Mouse (Mus musculus) intestine, embryonic 15.5 days (tissue): ENCODE measurements at regions not wholly inside any gene's neighbourhood (a gene's known extent, or its start where the extent isn't known, plus 50 kb on each side); places are given as distances from the start of the nearest gene placed in this dataset.

Experiments used
- ATAC-seq: fragments of 200-750 bp; cut with Nextera tagmentation; 2 replicates; pipeline ENCODE4 v1.8.0; 2017; ENCODE audit warnings: moderate TSS enrichment, moderate library complexity
- H3K27ac ChIP-seq: fragments of 300-500 bp; sonication (generic); 2 replicates; pipeline ENCODE4 v1.5.1; 2015; ENCODE audit warnings: mild to moderate bottlenecking, inconsistent platforms
- H3K27me3 ChIP-seq: fragments of 300-500 bp; sonication (generic); replicated peaks from 2 replicates; pipeline ENCODE4 v1.6.1; 2015; ENCODE audit warnings: inconsistent platforms
- H3K36me3 ChIP-seq: fragments of 300-500 bp; sonication (generic); 2 replicates; pipeline ENCODE4 v1.6.1; 2015; ENCODE audit warnings: inconsistent platforms
- H3K4me1 ChIP-seq: fragments of 300-500 bp; sonication (generic); replicated peaks from 2 replicates; pipeline ENCODE4 v1.6.1; 2015; ENCODE audit warnings: inconsistent platforms
- H3K4me2 ChIP-seq: fragments of 300-500 bp; sonication (generic); replicated peaks from 2 replicates; pipeline ENCODE4 v1.6.1; 2015; ENCODE audit warnings: mild to moderate bottlenecking, inconsistent platforms
- H3K4me3 ChIP-seq: fragments of 300-500 bp; sonication (generic); replicated peaks from 2 replicates; pipeline ENCODE4 v1.5.1; 2015; ENCODE audit warnings: inconsistent platforms
- H3K9ac ChIP-seq: fragments of 300-500 bp; sonication (generic); 2 replicates; pipeline ENCODE4 v1.6.1; 2015; ENCODE audit warnings: inconsistent platforms
- H3K9me3 ChIP-seq: fragments of 300-500 bp; sonication (generic); 2 replicates; pipeline ENCODE4 v1.6.1; 2016; ENCODE audit warnings: inconsistent platforms
- whole genome bisulfite sequencing: fragments of 180-500 bp; shearing (Covaris S2); methylation state at CpG from one replicate; pipeline ENCODE4 v1.1.7; 2015; 5-methylcytosine and 5-hydroxymethylcytosine counted together

GRCm38 (mm10) chr1:90428334-90428733, 174.4 kb upstream of the Cops8 start:
- Histone ChIP-seq H3K4me3 (no peak overlapping the region), H3K27me3 (no peaks in the 10 kb centered on the region), H3K4me2 (no peak overlapping the region), H3K27ac (no peak overlapping the region), H3K9ac (no peak overlapping the region), H3K4me1 (0 out of 2 replicates have a peak, but pooled peaks cover 4% of the 10 kb centered on the region), H3K9me3 (no peaks in the 10 kb centered on the region), H3K36me3 (no peaks in the 10 kb centered on the region)
- ATAC-seq: no peak
- WGBS: 92% methylated on average over 6 of the region's 6 CpGs

GRCm38 (mm10) chr1:90428774-90429173, 174.0 kb upstream of the Cops8 start:
- H3K27ac ChIP-seq: no peak overlapping the region
- no peak overlapping the region for H3K4me3 ChIP-seq
- H3K36me3 ChIP-seq: no peaks in the 10 kb centered on the region
- no peaks in the 10 kb centered on the region for H3K9me3 ChIP-seq
- WGBS: 75% methylated on average over 7 of the region's 7 CpGs
- no peaks in the 10 kb centered on the region for H3K27me3 ChIP-seq
- ATAC-seq: no peak
- 0 out of 2 replicates have a peak, but pooled peaks cover 4% of the 10 kb centered on the region for H3K4me1 ChIP-seq
- H3K9ac ChIP-seq: no peak overlapping the region
- H3K4me2 ChIP-seq: no peak overlapping the region

GRCm38 (mm10) chr1:90430480-90430879, 172.3 kb upstream of the Cops8 start:
- no peaks in the 10 kb centered on the region for H3K36me3 ChIP-seq
- no peaks in the 10 kb centered on the region for H3K27me3 ChIP-seq
- 83% methylated on average over 9 of the region's 9 CpGs for WGBS
- no peak overlapping the region for H3K4me2 ChIP-seq
- no peak overlapping the region for H3K9ac ChIP-seq
- no peak overlapping the region for H3K4me3 ChIP-seq
- ATAC-seq: no peak
- H3K4me1 ChIP-seq: no peaks in the 10 kb centered on the region
- H3K9me3 ChIP-seq: no peaks in the 10 kb centered on the region
- no peak overlapping the region for H3K27ac ChIP-seq

DNA sequence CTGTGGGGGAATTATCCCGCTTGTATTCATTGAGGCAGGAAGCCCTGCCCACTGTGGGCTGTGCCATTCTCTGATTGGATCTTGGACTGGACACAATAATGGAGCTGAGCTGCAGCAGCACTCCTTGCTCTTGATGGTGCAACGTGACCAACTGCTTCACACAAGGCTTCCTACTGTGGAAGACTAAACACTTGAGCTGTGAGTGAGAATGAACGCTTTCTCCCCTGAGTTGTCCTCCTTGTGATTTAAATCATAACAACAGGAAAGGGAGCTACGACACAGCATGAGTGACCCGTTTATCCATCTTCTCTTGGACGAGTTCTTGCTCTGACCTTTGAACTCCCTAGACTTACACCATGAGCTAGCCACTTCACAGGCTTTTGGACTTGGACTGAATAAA, 171.0 kb upstream of the Cops8 start:
- no peak overlapping the region for H3K9ac ChIP-seq
- H3K36me3 ChIP-seq: no peaks in the 10 kb centered on the region
- H3K4me2 ChIP-seq: no peak overlapping the region
- no peaks in the 10 kb centered on the region for H3K4me1 ChIP-seq
- WGBS: 65% methylated on average over 6 of the region's 6 CpGs
- H3K4me3 ChIP-seq: no peak overlapping the region
- no peaks in the 10 kb centered on the region for H3K9me3 ChIP-seq
- H3K27me3 ChIP-seq: no peaks in the 10 kb centered on the region
- ATAC-seq: no peak
- no peak overlapping the region for H3K27ac ChIP-seq

DNA sequence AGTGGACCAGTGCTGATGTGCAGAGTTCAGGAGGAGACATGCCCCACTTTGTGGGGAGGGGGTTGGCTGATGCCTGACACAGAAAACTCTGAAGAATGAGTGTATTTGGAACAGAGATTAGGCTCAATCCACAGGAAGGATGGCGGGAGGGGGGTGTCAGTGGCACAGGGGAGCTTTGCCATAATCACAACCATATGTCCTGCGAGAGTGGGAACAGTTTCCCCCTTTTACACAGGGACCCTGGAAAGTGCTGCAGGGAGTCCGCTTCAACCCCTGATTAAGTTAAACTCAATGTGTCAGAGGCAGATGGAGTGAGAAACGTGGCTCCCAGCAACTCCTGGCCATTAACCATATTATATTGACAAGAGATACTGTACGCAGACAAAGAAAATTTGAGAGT, 168.9 kb upstream of the Cops8 start:
- H3K4me3 ChIP-seq: no peak overlapping the region
- H3K36me3 ChIP-seq: no peaks in the 10 kb centered on the region
- H3K27me3 ChIP-seq: no peaks in the 10 kb centered on the region
- 84% methylated on average over 5 of the region's 5 CpGs for WGBS
- no peak overlapping the region for H3K9ac ChIP-seq
- no peak overlapping the region for H3K4me2 ChIP-seq
- no peak for ATAC-seq
- no peaks in the 10 kb centered on the region for H3K4me1 ChIP-seq
- H3K9me3 ChIP-seq: no peaks in the 10 kb centered on the region
- H3K27ac ChIP-seq: no peak overlapping the region

- H3K4me3 ChIP-seq: no peak overlapping the region
- no peaks in the 10 kb centered on the region for H3K36me3 ChIP-seq
- H3K27ac ChIP-seq: no peak overlapping the region
- 39% methylated on average over 1 of the region's 1 CpGs for WGBS
- H3K4me2 ChIP-seq: no peak overlapping the region
- no peaks in the 10 kb centered on the region for H3K27me3 ChIP-seq
- ATAC-seq: no peak
- H3K9ac ChIP-seq: no peak overlapping the region
- H3K9me3 ChIP-seq: no peaks in the 10 kb centered on the region
- H3K4me1 ChIP-seq: no peaks in the 10 kb centered on the region; the same call in 1 of the 2 replicates
These were observed 162.1 kb upstream of the Cops8 start for GRCm38 (mm10) chr1:90440638-90441037.

DNA sequence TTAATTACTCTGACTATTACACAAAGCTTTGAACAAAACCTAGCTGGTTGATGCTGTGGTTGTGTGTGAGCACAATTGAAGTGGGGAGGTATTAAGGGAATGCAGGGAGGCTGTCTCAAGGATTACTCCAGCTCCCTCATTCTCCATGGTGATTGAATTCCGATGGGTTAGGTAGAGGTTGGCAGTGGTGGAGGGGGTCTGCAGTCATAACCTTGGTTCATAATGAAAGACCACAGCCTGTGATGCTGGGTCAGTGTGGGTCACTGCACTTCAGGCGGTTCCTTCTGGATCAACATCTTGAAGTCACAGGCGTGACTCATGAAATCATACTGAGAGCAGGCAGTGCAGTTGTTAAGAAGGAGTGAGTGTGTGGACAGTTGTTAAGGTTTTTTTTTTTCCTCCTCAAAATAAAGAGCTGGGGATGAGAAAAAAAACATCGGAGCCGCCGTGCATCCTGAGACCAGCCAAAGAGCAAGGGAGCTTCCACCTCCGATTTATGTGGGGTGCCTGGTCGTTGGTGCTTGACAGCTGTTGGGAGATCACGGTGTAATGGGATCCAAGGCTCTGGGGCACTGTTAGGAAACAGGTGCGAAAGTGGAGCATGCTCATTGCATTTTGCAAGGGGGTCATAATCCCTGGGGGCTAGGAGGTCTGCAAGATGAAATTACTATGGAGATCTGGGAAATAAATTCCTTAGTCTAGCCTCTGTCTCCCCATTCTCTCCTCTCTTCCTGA, 161.5 kb upstream of the Cops8 start:
- 71% methylated on average over 10 of the region's 10 CpGs for WGBS
- no peaks in the 10 kb centered on the region; the same call in 1 of the 2 replicates for H3K4me1 ChIP-seq
- no peak for ATAC-seq
- no peaks in the 10 kb centered on the region for H3K27me3 ChIP-seq
- H3K9ac ChIP-seq: no peak overlapping the region
- no peak overlapping the region for H3K27ac ChIP-seq
- H3K9me3 ChIP-seq: no peaks in the 10 kb centered on the region
- H3K4me2 ChIP-seq: no peak overlapping the region
- H3K4me3 ChIP-seq: no peak overlapping the region
- no peaks in the 10 kb centered on the region for H3K36me3 ChIP-seq

DNA sequence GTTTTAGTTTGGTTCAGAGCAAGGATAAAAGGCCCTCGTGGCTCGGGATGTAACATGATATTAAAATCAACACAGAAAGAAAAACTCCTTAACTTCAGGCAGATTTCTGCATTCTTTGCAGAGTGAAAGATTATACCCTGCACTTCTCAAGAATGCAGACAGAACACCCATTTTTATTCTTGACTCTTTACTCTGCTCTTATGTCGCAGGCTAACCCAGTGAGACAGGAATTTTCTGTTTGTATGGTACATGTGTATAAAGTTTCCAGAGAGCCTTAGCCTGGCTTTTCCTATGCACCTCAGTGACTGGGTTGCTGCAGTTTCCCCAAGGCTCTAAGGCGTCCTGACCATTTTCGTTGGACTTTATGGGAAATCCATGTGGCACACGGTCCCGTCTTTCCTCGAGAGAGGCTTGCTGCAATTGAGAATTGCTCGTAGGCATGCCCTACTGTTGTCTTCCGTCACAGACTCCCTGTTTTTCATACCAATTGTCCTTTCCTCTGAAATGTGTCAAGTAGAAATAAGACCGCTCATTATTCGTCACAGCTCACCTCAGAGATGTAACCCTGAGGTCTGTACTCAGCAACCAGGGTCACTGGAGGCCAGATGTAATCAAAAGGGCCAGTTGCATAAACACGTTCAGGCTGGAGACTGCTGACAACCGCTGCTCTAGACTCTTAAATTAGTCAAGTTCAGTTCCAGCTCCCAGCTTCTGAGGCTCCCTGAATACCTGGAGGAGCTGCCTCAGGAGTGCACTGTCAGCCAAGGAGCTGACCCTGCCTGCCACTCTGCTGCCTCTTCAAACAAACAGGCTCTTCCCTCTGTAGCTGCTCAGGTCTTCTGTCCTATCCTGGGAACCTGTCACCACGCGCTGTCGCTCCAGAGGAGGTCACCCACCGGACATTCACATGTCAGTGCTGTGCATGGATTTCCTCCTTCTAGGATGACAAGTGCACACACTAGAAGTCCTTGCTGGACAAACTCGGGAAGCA, 160.2 kb upstream of the Cops8 start:
- H3K9me3 ChIP-seq: no peaks in the 10 kb centered on the region
- H3K9ac ChIP-seq: no peak overlapping the region
- ATAC-seq: no peak
- H3K27me3 ChIP-seq: no peaks in the 10 kb centered on the region
- H3K36me3 ChIP-seq: no peaks in the 10 kb centered on the region
- H3K4me3 ChIP-seq: no peak overlapping the region
- H3K4me2 ChIP-seq: no peak overlapping the region
- H3K27ac ChIP-seq: no peak overlapping the region
- H3K4me1 ChIP-seq: no peaks in the 10 kb centered on the region; the same call in 1 of the 2 replicates
- 48% methylated on average over 19 of the region's 19 CpGs for WGBS

GRCm38 (mm10) chr1:90449571-90450226, 153.1 kb upstream of the Cops8 start:
- H3K4me2 ChIP-seq: no peak overlapping the region
- no peaks in the 10 kb centered on the region for H3K9me3 ChIP-seq
- H3K27me3 ChIP-seq: no peaks in the 10 kb centered on the region
- no peak overlapping the region for H3K9ac ChIP-seq
- ATAC-seq: no peak
- 58% methylated on average over 7 of the region's 7 CpGs for WGBS
- no peaks in the 10 kb centered on the region for H3K36me3 ChIP-seq
- no peak overlapping the region for H3K4me3 ChIP-seq
- H3K4me1 ChIP-seq: no peaks in the 10 kb centered on the region
- no peak overlapping the region for H3K27ac ChIP-seq

GRCm38 (mm10) chr1:90451942-90452557, 150.7 kb upstream of the Cops8 start:
- Histone ChIP-seq H3K4me2 (no peak overlapping the region), H3K27ac (no peak overlapping the region), H3K9ac (no peak overlapping the region), H3K4me1 (no peaks in the 10 kb centered on the region), H3K27me3 (no peaks in the 10 kb centered on the region), H3K4me3 (no peak overlapping the region), H3K9me3 (no peaks in the 10 kb centered on the region), H3K36me3 (no peaks in the 10 kb centered on the region)
- ATAC-seq: no peak
- 56% methylated on average over 6 of the region's 6 CpGs for WGBS

GRCm38 (mm10) chr1:90454263-90454662, 148.5 kb upstream of the Cops8 start:
- Histone ChIP-seq H3K27ac (no peak overlapping the region), H3K4me3 (no peak overlapping the region), H3K27me3 (no peaks in the 10 kb centered on the region), H3K4me2 (no peak overlapping the region), H3K9me3 (no peaks in the 10 kb centered on the region), H3K36me3 (no peaks in the 10 kb centered on the region), H3K9ac (no peak overlapping the region), H3K4me1 (no peaks in the 10 kb centered on the region)
- WGBS: 52% methylated on average over 7 of the region's 7 CpGs
- ATAC-seq: no peak

- H3K4me1 ChIP-seq: no peaks in the 10 kb centered on the region
- no peak overlapping the region for H3K4me3 ChIP-seq
- no peak for ATAC-seq
- WGBS: 22% methylated on average over 9 of the region's 9 CpGs
- H3K36me3 ChIP-seq: no peaks in the 10 kb centered on the region
- H3K4me2 ChIP-seq: no peak overlapping the region
- H3K9ac ChIP-seq: no peak overlapping the region
- H3K27me3 ChIP-seq: no peaks in the 10 kb centered on the region
- no peak overlapping the region for H3K27ac ChIP-seq
- no peaks in the 10 kb centered on the region for H3K9me3 ChIP-seq
These were observed 145.4 kb upstream of the Cops8 start for GRCm38 (mm10) chr1:90457396-90457795.
